Comparison of ENCODE assay signal across 25 mouse cellular contexts in genomic region chr7:101480671-101481070, GRCm38 (mm10). TPM values are rescaled to one million over a fixed set of nuclear protein-coding genes. Genes with fewer than 3 reads are reported as not detected.
DNase-seq lines count a peak whose midpoint lies in the region; TF ChIP-seq lines count a peak whose summit lies in the region.
"Had no signal": no experiment of that assay in that cellular context is flagged by ENCODE, and none has a peak within 500 bp of the region (broad histone marks: within the 10 kb centered on the region; RNA-seq: fewer than 3 reads in every experiment).

No protein-coding gene starts in this region.

- no peak overlapping the region for H3K4me3 ChIP-seq in layer of hippocampus, adult 2 months
- H3K4me3 ChIP-seq: embryonic facial prominence, embryonic 12.5 days; heart, embryonic 15.5 days; hindbrain, embryonic 13.5 days; limb, embryonic 13.5 days; liver, embryonic 12.5 days; megakaryocyte, embryonic 14.5 days; midbrain, embryonic 13.5 days had no signal

- no peak for TF ChIP-seq CTCF in layer of hippocampus, adult 2 months (conservative IDR thresholded peaks at IDR 0.05)

- peak overlapping the region; percentile 9; the same call in 1 of the 2 replicates for H3K27ac ChIP-seq in layer of hippocampus, adult 2 months
- H3K27ac ChIP-seq: embryonic facial prominence, embryonic 12.5 days; heart, embryonic 15.5 days; hindbrain, embryonic 13.5 days; limb, embryonic 13.5 days; liver, embryonic 12.5 days; midbrain, embryonic 13.5 days had no signal

- peak; percentile 90 for DNase-seq in heart, adult 11 months
- no peak for DNase-seq in heart, adult 9 months (ENCODE audit: low spot score in 2 of 2)
- no peak for DNase-seq in layer of hippocampus, adult 2 months (ENCODE audit: low spot score in 2 of 2)
- DNase-seq in layer of hippocampus, adult 9-10 months (ENCODE audit: low spot score) = no peak
- peak; percentile 69 for DNase-seq in adrenal gland, postnatal 10 days
- no peak for DNase-seq in B cell, adult 2 months
- no peak for DNase-seq in right cerebral cortex, postnatal 4 days
- DNase-seq: cerebellum, adult 11 months; cerebellum, postnatal 14 days; forebrain, postnatal 0 days; gastrocnemius, postnatal 36 days; heart, postnatal 36 days; kidney, adult 18-20 months; layer of hippocampus, postnatal 36 days; lung, adult 2 months; lung, postnatal 36 days; right cerebral cortex, postnatal 14 days; spleen, adult 18-20 months had no signal

RNA-seq across cellular contexts. Expression of gene Pde2a, which starts 59.2 kb away (rescaled TPM):
- total RNA-seq in layer of hippocampus, adult 2 months (2021) = 100 to 1,000 TPM; 300 to 318 TPM
- 100 to 1,000 TPM; 113 to 120 TPM for total RNA-seq in adrenal gland, postnatal 10 days (2021)

Comparison
In these comparisons a context has a peak if more than half of its experiments do, and no peak if none do; other contexts are left out.
1. DNase-seq: peak in heart, adult 11 months (single experiment) and adrenal gland, postnatal 10 days (single experiment); none in heart, adult 9 months (0 of 2), layer of hippocampus, adult 2 months (0 of 2), layer of hippocampus, adult 9-10 months (single experiment), B cell, adult 2 months (0 of 2) and right cerebral cortex, postnatal 4 days (single experiment).